Mouse (Mus musculus) layer of hippocampus, adult 8-10 months (tissue): ENCODE measurements around the gene Mgat4d. TPM values are rescaled to one million over a fixed set of nuclear protein-coding genes. Genes with fewer than 3 reads are reported as not detected.

ENCODE experiments used
- total RNA-seq, 4 experiments: library from RNA; stranded (reverse); gene quantifications; 2 replicates each; pipeline ENCODE4 v1.2.4; 2022

Mgat4d gene
- total RNA-seq, 4 experiments from 2014 or later, result not detected

Other genes starting within 250 kb of the Mgat4d start
- gene Tbc1d9, start 183.1 kb upstream of the Mgat4d start, total RNA-seq, result 10 to 100 TPM; 64.9 to 68.6 (median 65.5) TPM
- 1 to 10 TPM in 3 of 4 experiments, under 1 TPM in 1; 0.59 to 1.6 (median 1.3) TPM for gene Gm10645, start 182.3 kb upstream of the Mgat4d start, total RNA-seq
- under 1 TPM in 1 of 4 experiments, not detected in 3; 0.20 TPM for gene Ucp1, start 58.1 kb upstream of the Mgat4d start, total RNA-seq
- 10 to 100 TPM; 12.7 to 18.0 (median 14.0) TPM for gene Elmod2, start 16.0 kb upstream of the Mgat4d start, total RNA-seq
- gene Clgn, start 41.4 kb downstream of the Mgat4d start, total RNA-seq, result 1 to 10 TPM; 8.5 to 10.0 (median 9.0) TPM
- 100 to 1,000 TPM; 206 TPM for gene Scoc, start 109.9 kb downstream of the Mgat4d start, total RNA-seq
- gene Olfr370, start 187.3 kb downstream of the Mgat4d start, total RNA-seq, result not detected
- 100 to 1,000 TPM in 3 of 4 experiments, 10 to 100 TPM in 1; 97.6 to 159 (median 131) TPM for gene Ndufb7, start 218.2 kb downstream of the Mgat4d start, total RNA-seq